12 mouse cellular contexts compared by ENCODE assay signal in the genomic region with DNA sequence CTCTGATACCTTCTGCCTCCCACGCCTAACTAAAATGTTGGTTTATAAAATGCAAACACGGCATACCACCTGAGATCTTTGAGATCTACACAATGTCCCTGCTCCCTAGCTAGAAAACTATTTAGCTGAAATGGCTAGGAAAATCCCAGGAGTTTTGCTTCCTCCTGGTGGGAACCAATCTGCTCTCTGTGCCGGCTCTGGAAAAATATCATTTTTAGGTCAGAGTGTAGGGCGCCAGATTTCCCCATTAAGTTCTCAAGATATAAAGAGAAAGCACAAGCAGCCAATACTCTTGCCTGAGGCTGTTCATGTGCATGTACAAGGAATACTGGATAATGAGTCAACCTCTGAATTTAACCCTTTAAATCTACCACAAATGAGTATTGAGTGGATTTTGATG.
"Had no signal": no experiment of that assay in that cellular context is flagged by ENCODE, and none has a peak within 500 bp of the region (broad histone marks: within the 10 kb centered on the region; RNA-seq: fewer than 3 reads in every experiment).

No protein-coding gene starts in this region.

- H3K9ac ChIP-seq: limb, embryonic 12.5 days; liver, embryonic 13.5 days; liver, postnatal 0 days; midbrain, embryonic 13.5 days; neural tube, embryonic 15.5 days had no signal

- H3K9me3 ChIP-seq: limb, embryonic 12.5 days; liver, embryonic 13.5 days; midbrain, embryonic 13.5 days; neural tube, embryonic 15.5 days had no signal

- H3K27me3 ChIP-seq: limb, embryonic 12.5 days; liver, embryonic 13.5 days; midbrain, embryonic 13.5 days; neural tube, embryonic 15.5 days had no signal

- ATAC-seq: liver, postnatal 0 days; midbrain, embryonic 13.5 days had no signal

- H3K36me3 ChIP-seq: limb, embryonic 12.5 days; liver, embryonic 13.5 days; midbrain, embryonic 13.5 days; neural tube, embryonic 15.5 days had no signal

- H3K4me2 ChIP-seq: limb, embryonic 12.5 days; liver, embryonic 13.5 days; midbrain, embryonic 13.5 days; neural tube, embryonic 15.5 days had no signal

- H3K4me3 ChIP-seq: limb, embryonic 12.5 days; liver, embryonic 13.5 days; midbrain, embryonic 13.5 days; myocyte; neural tube, embryonic 15.5 days had no signal

- DNase-seq: kidney, adult 8-10 months; kidney, postnatal 36 days; liver; liver, embryonic 13.5 days; liver, postnatal 0 days; right cerebral cortex, adult 18-20 months; right cerebral cortex, postnatal 25 days had no signal

- H3K4me1 ChIP-seq: limb, embryonic 12.5 days; liver, embryonic 13.5 days had no signal

- H3K27ac ChIP-seq: kidney, postnatal 0 days; limb, embryonic 12.5 days; liver, embryonic 13.5 days; midbrain, embryonic 13.5 days; neural tube, embryonic 15.5 days had no signal
